Mouse (Mus musculus): ENCODE measurements at regions not wholly inside any gene's neighbourhood (a gene's known extent, or its start where the extent isn't known, plus 50 kb on each side); places are given as distances from the start of the nearest gene placed in this dataset.

DNA sequence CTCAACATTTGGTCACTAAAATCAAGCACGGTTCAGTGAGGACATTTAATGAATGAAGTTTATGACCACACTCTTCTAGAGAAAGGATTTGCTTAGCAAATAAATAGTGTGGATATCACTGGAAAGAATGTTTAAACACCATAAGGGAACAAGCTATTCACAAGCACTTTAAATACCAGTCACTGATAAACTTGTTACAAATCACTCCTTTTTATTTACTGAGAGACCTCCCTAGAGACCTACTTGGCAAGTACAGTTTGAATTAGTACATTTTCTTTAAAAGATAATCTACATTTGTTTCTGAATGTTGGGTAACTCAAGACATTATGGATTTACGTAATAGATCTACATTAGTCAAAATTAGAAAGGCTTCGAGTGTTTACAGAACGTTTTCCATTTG is 162.2 kb upstream of the Pappa start:
- no peak overlapping the region for H3K4me2 ChIP-seq (replicated peaks; ENCODE audit: low read depth, low read length, severe bottlenecking)
- WGBS, result 73% methylated on average over 4 of the region's 4 CpGs
- H3K9ac ChIP-seq (ENCODE audit: low read depth, low read length, severe bottlenecking), result no peak overlapping the region
- DNase-seq (ENCODE audit: low spot score) (no peak), ATAC-seq (ENCODE audit: low FRiP score, low read depth) (no peak)
- H3K36me3 ChIP-seq (ENCODE audit: control insufficient read depth, insufficient read depth, low read length), result no peaks in the 10 kb centered on the region
- no peak for TF ChIP-seq POLR2A (IDR thresholded peaks at IDR 0.05; ENCODE audit: borderline replicate concordance, extremely low read depth, insufficient read depth, insufficient read length)
- H3K4me1 ChIP-seq (ENCODE audit: control insufficient read depth, insufficient read depth, low read length), result no peaks in the 10 kb centered on the region
- no peaks in the 10 kb centered on the region for H3K27me3 ChIP-seq (ENCODE audit: control insufficient read depth, insufficient read depth, low read length)
- no peaks in the 10 kb centered on the region for H3K9me3 ChIP-seq (ENCODE audit: control insufficient read depth, low read length)
- H3K27ac ChIP-seq (replicated peaks; ENCODE audit: low read depth, low read length), result no peak overlapping the region
- H3K4me3 ChIP-seq (replicated peaks; ENCODE audit: low read length), result no peak overlapping the region

Data from limb, embryonic 14.5 days (tissue).